Mouse (Mus musculus) heart, postnatal 25 days (tissue): ENCODE data around the gene Krtap12-1. TPM values are rescaled to one million over a fixed set of nuclear protein-coding genes. Genes with fewer than 3 reads are reported as not detected.
"Not testable (repeated sequence)": the region's sequence is repeated elsewhere in the genome, so short reads cannot be mapped to it uniquely, and the experiment has no call there.

Source experiments
- DNase-seq: peaks from one replicate; pipeline ENCODE4 v3.0.0; 2022; ENCODE audit warnings: low spot score
- intact Hi-C: fragments of 180-260 bp; cut with DNase I; formaldehyde crosslinking; loops from one replicate; pipeline ENCODE4 v1.15.1; 2025
- total RNA-seq, 2 experiments: library from RNA; stranded (reverse); gene quantifications; 2 replicates each; pipeline ENCODE4 v1.2.3; 2021

The Krtap12-1 gene
- total RNA-seq = not detected

GRCm38 (mm10) chr10:77720299-77720698, at the start of gene Krtap12-1:
TSS of gene Krtap12-1 (plus strand) at chr10:77720599.
- intact Hi-C loops = not testable (repeated sequence)

GRCm38 (mm10) chr10:77670710-77671109, 49.7 kb upstream of the Krtap12-1 start:
- intact Hi-C loops = no loop called here
- no peak for DNase-seq

More at GRCm38 (mm10) chr10:77720299-77720698, at the start of gene Krtap12-1:
- not testable (repeated sequence) for DNase-seq

- intact Hi-C loops = no loop called here
- DNase-seq = no peak
Observed at GRCm38 (mm10) chr10:77671519-77671918, 48.9 kb upstream of the Krtap12-1 start.

DNA sequence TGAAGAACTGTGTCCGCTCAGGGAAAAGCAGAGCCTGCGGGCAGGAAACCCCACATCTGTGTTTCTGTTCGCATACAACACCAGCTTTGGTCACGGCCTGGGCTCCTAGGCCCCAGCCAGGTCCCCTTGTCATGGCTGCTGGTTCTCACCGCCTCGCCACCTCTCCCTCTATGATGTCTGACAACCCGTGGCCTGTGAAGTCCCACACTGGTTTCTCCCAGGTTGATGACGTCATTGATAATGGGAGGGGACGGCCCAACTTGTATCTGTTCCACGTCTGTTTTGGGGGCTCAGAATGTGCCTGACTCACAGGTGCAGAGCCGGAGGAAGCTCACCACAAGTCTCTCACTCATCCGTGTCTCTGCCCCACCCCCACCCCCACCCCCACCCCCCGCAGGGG, 46.6 kb upstream of the Krtap12-1 start:
- DNase-seq = no peak
- intact Hi-C loops = no loop called here

DNA sequence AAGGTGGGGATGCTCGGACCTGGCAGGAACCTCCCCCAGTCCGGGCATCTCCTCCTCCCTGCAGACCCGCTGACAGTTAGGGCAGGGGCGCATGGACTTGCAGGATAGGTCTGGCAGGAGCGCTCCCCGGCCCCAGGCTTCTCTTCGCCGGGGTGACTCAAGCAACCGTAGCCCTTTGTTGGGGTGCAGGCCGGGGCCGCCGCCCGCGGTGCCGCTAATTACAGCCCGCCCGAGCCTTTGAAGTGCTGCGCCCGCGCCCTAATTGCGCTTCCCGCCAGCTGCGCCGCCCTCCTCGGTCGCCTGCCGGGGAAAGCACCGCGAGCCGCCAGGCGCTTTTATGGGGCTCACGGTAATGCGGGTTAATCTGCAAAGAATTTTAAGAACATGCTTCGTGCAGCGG, 42.8 kb upstream of the Krtap12-1 start:
- intact Hi-C loops = no loop called here
- no peak for DNase-seq

- intact Hi-C loops = no loop called here
- DNase-seq = no peak
Observed at GRCm38 (mm10) chr10:77682994-77683393, 37.4 kb upstream of the Krtap12-1 start.

- DNase-seq = no peak
- intact Hi-C loops = no loop called here
Observed at GRCm38 (mm10) chr10:77684181-77684580, 36.2 kb upstream of the Krtap12-1 start.

DNA sequence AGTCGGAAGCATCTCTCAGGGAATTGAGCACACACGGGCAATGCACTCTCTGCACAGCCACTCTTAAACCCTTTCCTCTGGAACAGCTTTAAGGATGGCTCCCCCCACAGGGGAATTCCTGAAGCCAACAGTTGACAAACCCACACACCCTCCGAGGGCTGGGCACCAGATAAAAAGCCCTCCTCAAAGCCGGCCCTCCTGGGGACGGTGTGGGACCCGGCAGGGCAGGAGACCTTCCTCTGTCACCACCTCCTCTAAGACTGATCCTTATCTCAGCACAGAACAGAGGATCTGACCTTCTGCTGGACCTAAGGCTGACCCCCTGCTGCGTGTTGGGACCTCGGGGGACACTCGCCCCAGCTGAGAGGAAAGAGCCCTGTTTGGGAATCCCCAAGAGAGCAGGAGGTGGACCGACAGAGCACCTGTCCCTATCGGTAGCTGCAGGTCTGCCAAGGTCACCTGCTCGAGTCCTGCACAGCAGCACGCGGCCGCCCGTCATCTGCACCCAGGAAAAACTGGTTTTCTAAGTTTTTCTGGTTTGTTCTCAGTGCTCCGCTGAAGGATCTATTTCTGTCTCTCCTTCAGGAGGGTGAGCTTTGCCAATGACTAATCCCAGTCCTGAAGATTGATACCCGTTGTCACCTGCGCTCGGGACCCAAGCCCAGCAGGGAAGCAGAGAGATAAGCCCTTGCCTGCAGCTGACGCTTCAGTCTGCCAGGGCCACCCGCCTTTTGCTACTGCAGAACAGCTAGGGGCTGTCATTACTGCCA, 34.3 kb upstream of the Krtap12-1 start, which contains the start of gene Tspear:
Gene Tspear (plus strand): TSS at position 675 of the 770 bp plus-strand sequence.
- intact Hi-C loops = no loop called here

DNA sequence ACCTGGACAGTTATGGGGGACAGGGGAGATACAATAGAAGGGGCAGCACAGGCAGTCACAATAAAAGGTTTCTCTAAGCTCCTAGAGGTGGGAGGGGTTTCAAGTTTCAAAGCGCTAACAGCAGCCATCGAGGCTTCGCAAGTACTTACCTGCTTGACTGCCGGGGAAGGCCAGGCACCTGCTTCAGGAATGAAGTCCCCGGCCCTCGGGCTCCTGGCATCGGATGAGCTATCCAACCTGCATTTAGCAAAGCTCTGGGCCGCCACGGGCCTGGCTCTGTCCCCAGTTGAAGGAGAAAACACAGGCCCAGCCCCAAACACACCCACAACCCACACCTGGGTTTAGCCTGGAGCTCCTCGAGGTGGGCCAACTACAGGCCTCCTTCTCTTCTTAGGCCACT, 33.4 kb upstream of the Krtap12-1 start:
- intact Hi-C loops = no loop called here
- no peak for DNase-seq

More for the DNA sequence above, 34.3 kb upstream of the Krtap12-1 start, which contains the start of gene Tspear:
- no peak for DNase-seq

DNA sequence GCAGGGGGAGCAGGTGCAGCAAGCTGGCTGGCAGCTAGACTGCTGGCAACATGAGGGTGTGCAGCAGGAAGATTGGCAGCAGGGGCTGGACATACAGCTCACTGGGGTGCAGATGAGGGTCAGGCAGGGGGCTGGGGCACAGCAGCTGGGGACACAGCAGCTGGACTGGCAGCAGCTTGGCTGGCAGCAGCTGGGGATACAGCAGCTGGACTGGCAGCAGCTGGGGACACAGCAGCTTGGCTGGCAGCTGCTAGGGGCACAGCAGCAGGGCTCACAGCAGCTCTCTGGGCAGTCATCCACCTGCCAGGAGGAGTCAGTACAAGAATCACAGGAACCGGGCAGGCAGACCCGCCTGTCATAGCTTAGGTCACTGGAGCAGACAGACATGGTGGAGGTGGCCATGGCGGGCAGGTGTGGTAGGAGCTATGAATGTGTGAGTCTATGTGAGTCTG, 30.0 kb upstream of the Krtap12-1 start, which contains the start of gene Gm19402:
Gene Gm19402 (minus strand): TSS at position 402 of the 452 bp plus-strand sequence.
- DNase-seq, intact Hi-C loops: not testable (repeated sequence)

- intact Hi-C loops = no loop called here
Observed at GRCm38 (mm10) chr10:77697133-77697532, 23.3 kb upstream of the Krtap12-1 start, which contains the start of gene Gm9508. TSS of gene Gm9508 (minus strand) at chr10:77697233.

DNA sequence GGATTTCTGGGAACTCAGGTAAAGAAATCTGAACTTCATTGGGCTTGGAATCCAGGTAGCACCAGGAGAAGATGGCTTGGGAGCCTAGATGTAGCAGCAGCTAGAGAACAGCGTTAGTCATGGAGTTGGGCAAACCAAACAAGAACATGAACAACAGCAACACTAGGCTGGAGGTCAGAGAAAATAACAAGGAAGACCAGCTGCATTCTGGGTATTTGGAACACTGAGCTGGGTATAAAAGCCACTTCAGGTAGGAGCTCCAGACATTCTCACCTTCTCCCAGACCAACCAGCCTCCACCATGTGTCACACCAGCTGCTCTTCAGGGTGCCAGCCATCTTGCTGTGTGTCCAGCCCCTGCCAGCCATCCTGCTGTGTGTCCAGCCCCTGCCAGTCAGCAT, 14.1 kb upstream of the Krtap12-1 start, which contains the start of gene Gm10272:
Gene Gm10272 (plus strand): TSS at position 301 of the 400 bp plus-strand sequence.
- intact Hi-C loops = loop anchor here (5.0 kb wide), 1 partner anchor 171 kb away; no protein-coding TSS in a partner anchor
- DNase-seq = no peak

More at GRCm38 (mm10) chr10:77697133-77697532, 23.3 kb upstream of the Krtap12-1 start, which contains the start of gene Gm9508:
- no peak for DNase-seq

DNA sequence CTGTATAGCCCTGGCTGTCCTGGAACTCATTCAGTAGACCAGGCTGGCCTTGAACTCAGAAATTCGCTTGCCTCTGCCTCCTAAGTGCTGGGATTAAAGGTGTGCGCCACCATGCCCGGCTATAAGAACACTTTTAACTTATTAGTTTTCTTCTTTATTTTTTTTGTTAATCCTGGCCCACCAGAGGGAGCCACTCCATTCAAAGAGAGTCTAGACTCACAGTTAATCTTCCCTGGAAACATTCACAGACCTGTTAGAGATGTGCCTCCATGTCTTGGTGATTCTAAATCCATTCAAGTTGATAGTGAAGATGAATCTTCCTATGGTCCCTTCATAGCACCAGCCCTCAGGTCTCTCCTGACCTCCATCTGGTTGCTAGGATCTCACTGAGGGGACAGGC, 10.6 kb upstream of the Krtap12-1 start:
- DNase-seq = no peak
- intact Hi-C loops = loop anchor here (5.0 kb wide), 1 partner anchor 167 kb away; no protein-coding TSS in a partner anchor

DNA sequence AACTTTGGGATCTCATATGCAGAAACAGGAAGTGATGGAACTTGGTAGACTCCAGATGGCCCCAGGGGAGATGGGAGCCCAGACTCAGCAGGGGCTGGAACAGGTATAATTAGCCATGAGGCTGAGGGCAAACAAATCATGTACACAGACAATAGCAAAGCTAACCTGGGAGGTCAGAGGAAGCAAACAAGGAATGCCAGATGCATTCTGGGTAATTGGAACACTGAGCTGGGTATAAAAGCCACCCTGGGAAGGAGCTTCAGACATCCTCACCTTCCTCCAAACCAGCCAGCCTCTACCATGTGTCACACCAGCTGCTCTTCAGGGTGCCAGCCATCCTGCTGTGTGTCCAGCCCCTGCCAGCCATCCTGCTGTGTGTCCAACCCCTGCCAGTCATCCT, 9.2 kb upstream of the Krtap12-1 start, which contains the start of gene Gm10024:
Gene Gm10024 (plus strand): TSS at position 301 of the 400 bp plus-strand sequence.
- intact Hi-C loops = not testable (repeated sequence)

DNA sequence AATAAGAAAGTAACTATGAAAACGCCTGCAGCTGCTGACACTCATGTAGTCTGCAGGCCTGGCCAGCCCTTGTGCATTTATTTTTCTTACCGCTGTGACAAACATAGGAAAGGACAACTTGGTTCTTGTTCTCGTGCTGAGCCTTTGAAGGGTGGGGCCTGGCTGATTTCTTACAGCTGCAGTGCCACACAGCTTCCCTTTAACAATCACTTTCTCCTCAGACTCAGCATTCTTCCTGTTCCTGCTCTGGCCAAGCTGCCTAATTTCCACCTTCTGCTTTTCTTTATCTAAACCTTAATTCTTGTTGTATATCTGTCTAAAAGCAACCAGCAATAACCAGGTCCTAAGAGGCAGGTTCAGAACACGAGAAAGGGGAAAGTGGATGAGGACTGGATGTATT, 6.7 kb upstream of the Krtap12-1 start:
- no peak for DNase-seq
- intact Hi-C loops = no loop called here

More for the DNA sequence above, 9.2 kb upstream of the Krtap12-1 start, which contains the start of gene Gm10024:
- DNase-seq = not testable (repeated sequence)

GRCm38 (mm10) chr10:77715507-77715906, 4.9 kb upstream of the Krtap12-1 start, which contains the start of gene Gm10142:
TSS of gene Gm10142 (plus strand) at chr10:77715807.
- DNase-seq = no peak
- intact Hi-C loops = no loop called here

DNA sequence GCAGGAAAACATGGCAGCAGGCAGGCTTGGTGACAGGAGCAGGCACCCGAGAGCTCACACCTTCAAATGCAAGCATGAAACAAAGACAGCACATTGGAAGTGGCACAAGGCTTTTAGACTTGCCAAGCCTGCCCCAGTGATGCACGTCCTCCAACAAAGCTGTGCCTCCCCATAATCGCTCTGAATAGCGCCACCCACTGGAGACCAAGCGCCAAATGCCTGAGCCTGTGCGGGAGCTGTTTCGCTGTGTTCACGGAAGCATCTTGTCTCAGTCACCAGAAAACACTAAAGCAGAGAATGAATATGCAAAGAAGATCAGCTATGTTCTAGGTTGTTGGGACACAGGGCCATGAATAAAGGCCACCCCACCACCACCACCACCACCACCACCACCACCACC, 4.5 kb downstream of the Krtap12-1 start:
- intact Hi-C loops = loop anchor here (5.0 kb wide), 2 partner anchors 92 to 98 kb away; no protein-coding TSS in a partner anchor
- no peak for DNase-seq

DNA sequence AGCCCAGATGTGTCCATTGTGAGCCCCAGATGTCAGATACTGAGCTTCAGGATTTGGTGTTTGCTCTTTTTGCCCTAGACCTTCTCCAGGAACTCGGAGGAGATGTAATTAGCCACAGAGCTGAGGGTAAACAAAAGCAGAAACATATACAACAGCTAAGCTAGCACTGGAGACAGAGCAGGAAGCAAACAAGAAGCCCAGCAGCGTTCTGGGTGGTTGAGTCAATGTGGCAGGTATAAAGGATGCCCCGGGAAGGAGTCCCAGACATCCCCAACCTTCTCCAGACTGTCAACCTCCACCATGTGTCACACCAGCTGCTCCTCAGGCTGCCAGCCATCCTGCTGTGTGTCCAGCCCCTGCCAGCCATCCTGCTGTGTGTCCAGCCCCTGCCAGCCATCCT, 5.8 kb downstream of the Krtap12-1 start, which contains the start of gene Gm10100:
Gene Gm10100 (plus strand): TSS at position 301 of the 400 bp plus-strand sequence.
- DNase-seq = no peak
- intact Hi-C loops = loop anchor here (2.0 to 5.0 kb wide), 3 partner anchors 91 to 155 kb away; no protein-coding TSS in a partner anchor

DNA sequence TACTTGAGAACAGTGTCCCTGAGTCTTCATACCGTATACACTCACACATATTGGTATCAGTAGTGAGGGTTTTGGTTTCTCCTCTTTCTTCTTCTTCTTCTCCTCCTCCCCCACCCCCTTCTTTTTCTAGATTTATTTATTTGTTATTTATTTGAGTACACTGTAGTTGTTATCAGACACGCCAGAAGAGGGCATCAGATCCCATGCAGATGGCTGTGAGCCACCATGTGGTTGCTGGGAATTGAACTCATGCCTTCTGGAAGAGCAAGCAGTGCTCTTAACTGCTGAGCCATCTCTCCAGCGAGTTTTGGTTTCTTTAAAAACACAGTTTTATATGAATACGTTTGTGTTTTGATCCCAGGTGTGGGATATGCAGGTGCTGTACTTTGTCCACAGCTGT, 7.9 kb downstream of the Krtap12-1 start:
- intact Hi-C loops = loop anchor here (5.0 kb wide), 2 partner anchors 89 to 101 kb away; no protein-coding TSS in a partner anchor

DNA sequence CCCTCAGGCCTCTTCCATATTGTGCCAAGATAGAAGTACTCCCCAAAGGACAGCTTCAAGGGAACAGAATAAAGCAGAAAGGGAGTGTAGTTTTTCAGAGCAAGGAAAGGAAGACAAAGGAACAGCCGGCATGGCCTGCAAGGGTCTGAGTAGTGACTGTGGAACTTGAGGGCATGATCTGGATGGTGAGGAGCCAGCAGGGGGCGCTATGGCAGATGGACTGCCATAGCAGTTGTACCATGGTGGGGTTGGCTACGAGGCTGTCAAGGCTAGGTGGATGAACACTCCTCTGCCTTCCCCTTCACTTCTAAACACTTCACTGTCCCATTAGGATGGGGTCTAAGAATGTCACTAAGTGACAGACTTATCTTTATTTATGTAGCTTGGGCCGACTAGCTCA, 8.8 kb downstream of the Krtap12-1 start:
- intact Hi-C loops = loop anchor here (5.0 kb wide), 2 partner anchors 88 to 102 kb away; no protein-coding TSS in a partner anchor
- DNase-seq = no peak

More for the DNA sequence above, 7.9 kb downstream of the Krtap12-1 start:
- DNase-seq = no peak
